Mouse (Mus musculus) thymus, adult 2 months (tissue): ENCODE measurements around the gene Rrbp1.

Source experiments
- CTCF ChIP-seq: fragments of 200-500 bp; IDR thresholded peaks from 2 replicates; pipeline ENCODE4 v1.5.1; 2012; ENCODE audit warnings: mild to moderate bottlenecking, control low read depth, low read length, moderate library complexity, borderline replicate concordance; ENCODE audit not compliant: control insufficient read depth, poor library complexity, insufficient read depth; ENCODE audit errors: extremely low read depth
- POLR2A ChIP-seq: fragments of 200-500 bp; IDR thresholded peaks from 2 replicates; pipeline ENCODE4 v1.6.1; 2012; ENCODE audit warnings: mild to moderate bottlenecking, low read length, control low read depth, moderate library complexity; ENCODE audit not compliant: control insufficient read depth, poor library complexity, insufficient read depth; ENCODE audit errors: extremely low read depth

GRCm38 (mm10) chr2:144052410-144053065, 41.5 kb upstream of the Rrbp1 start:
- TF ChIP-seq POLR2A (no peak), CTCF (no peak)
